Mouse (Mus musculus) intestine, embryonic 16.5 days (tissue): ENCODE measurements at regions not wholly inside any gene's neighbourhood (a gene's known extent, or its start where the extent isn't known, plus 50 kb on each side); places are given as distances from the start of the nearest gene placed in this dataset.

Experiments
- ATAC-seq: fragments of 200-750 bp; cut with Nextera tagmentation; 2 replicates; pipeline ENCODE4 v1.8.0; 2017; ENCODE audit warnings: moderate TSS enrichment, moderate library complexity
- H3K27ac ChIP-seq: fragments of 300-500 bp; sonication (generic); 2 replicates; pipeline ENCODE4 v1.5.1; 2014; ENCODE audit warnings: mild to moderate bottlenecking, low read length
- H3K27me3 ChIP-seq: fragments of 300-500 bp; sonication (generic); replicated peaks from 2 replicates; pipeline ENCODE4 v1.6.1; 2014; ENCODE audit warnings: low read length, control low read depth, mixed read lengths; ENCODE audit not compliant: control insufficient read depth, insufficient read depth
- H3K36me3 ChIP-seq: fragments of 300-500 bp; sonication (generic); 2 replicates; pipeline ENCODE4 v1.6.1; 2014; ENCODE audit warnings: low read length, control low read depth; ENCODE audit not compliant: control insufficient read depth, insufficient read depth
- H3K4me1 ChIP-seq: fragments of 300-500 bp; sonication (generic); 2 replicates; pipeline ENCODE4 v1.6.1; 2014; ENCODE audit warnings: low read length, control low read depth, mixed read lengths; ENCODE audit not compliant: control insufficient read depth, insufficient read depth
- H3K4me2 ChIP-seq: fragments of 300-500 bp; sonication (generic); 2 replicates; pipeline ENCODE4 v1.6.1; 2014; ENCODE audit warnings: low read depth, low read length, control low read depth
- H3K4me3 ChIP-seq: fragments of 300-500 bp; sonication (generic); 2 replicates; pipeline ENCODE4 v1.5.1; 2014; ENCODE audit warnings: mild to moderate bottlenecking, low read length
- H3K9ac ChIP-seq: fragments of 300-500 bp; sonication (generic); 2 replicates; pipeline ENCODE4 v1.6.1; 2014; ENCODE audit warnings: low read depth, low read length
- H3K9me3 ChIP-seq: fragments of 300-500 bp; sonication (generic); 2 replicates; pipeline ENCODE4 v1.6.1; 2016; ENCODE audit warnings: low read length, control low read depth; ENCODE audit not compliant: control insufficient read depth
- WGBS: fragments of 180-500 bp; shearing (Covaris S2); extraction: QIAGEN DNeasy Blood & Tissue Kit; methylation state at CpG from one replicate; pipeline ENCODE4 v1.1.7; 2014; 5-methylcytosine and 5-hydroxymethylcytosine counted together

- no peak overlapping the region for H3K4me2 ChIP-seq
- 82% methylated on average over 6 of the region's 6 CpGs for WGBS
- no peaks in the 10 kb centered on the region for H3K36me3 ChIP-seq
- H3K27me3 ChIP-seq = no peaks in the 10 kb centered on the region
- H3K9ac ChIP-seq = no peak overlapping the region
- H3K4me3 ChIP-seq = no peak overlapping the region
- H3K9me3 ChIP-seq = no peaks in the 10 kb centered on the region
- H3K27ac ChIP-seq = no peak overlapping the region
- no peaks in the 10 kb centered on the region for H3K4me1 ChIP-seq
- no peak for ATAC-seq
Observed at GRCm38 (mm10) chr2:159438961-159439360, 644.4 kb downstream of the Dhx35 start.

GRCm38 (mm10) chr2:159443581-159443980, 649.0 kb downstream of the Dhx35 start:
- no peak overlapping the region for H3K27ac ChIP-seq
- ATAC-seq = no peak

GRCm38 (mm10) chr2:159446434-159446833, 651.8 kb downstream of the Dhx35 start:
- WGBS = 41% methylated on average over 5 of the region's 5 CpGs
- Histone ChIP-seq H3K9ac (no peak overlapping the region), H3K4me3 (no peak overlapping the region), H3K4me1 (0 out of 2 replicates have a peak, but pooled peaks cover 2% of the 10 kb centered on the region), H3K4me2 (no peak overlapping the region), H3K27me3 (no peaks in the 10 kb centered on the region), H3K36me3 (no peaks in the 10 kb centered on the region), H3K27ac (no peak overlapping the region), H3K9me3 (no peaks in the 10 kb centered on the region)
- peak; percentile 80 for ATAC-seq

More at GRCm38 (mm10) chr2:159443581-159443980, 649.0 kb downstream of the Dhx35 start:
- no peaks in the 10 kb centered on the region for H3K36me3 ChIP-seq
- no peaks in the 10 kb centered on the region for H3K9me3 ChIP-seq
- WGBS = 37% methylated on average over 8 of the region's 8 CpGs
- 0 out of 2 replicates have a peak, but pooled peaks cover 2% of the 10 kb centered on the region for H3K4me1 ChIP-seq
- H3K9ac ChIP-seq = no peak overlapping the region
- H3K4me2 ChIP-seq = no peak overlapping the region
- H3K4me3 ChIP-seq = no peak overlapping the region
- H3K27me3 ChIP-seq = no peaks in the 10 kb centered on the region

- Histone ChIP-seq H3K36me3 (no peaks in the 10 kb centered on the region), H3K4me2 (no peak overlapping the region), H3K9me3 (no peaks in the 10 kb centered on the region), H3K9ac (no peak overlapping the region), H3K27me3 (no peaks in the 10 kb centered on the region), H3K4me3 (no peak overlapping the region), H3K4me1 (0 out of 2 replicates have a peak, but pooled peaks cover 2% of the 10 kb centered on the region), H3K27ac (no peak overlapping the region)
- WGBS = 49% methylated on average over 5 of the region's 5 CpGs
- ATAC-seq = peak; percentile 59; the same call in 1 of the 2 replicates
Observed at GRCm38 (mm10) chr2:159446886-159447285, 652.3 kb downstream of the Dhx35 start.

GRCm38 (mm10) chr2:159448976-159449375, 654.4 kb downstream of the Dhx35 start:
- no peak overlapping the region for H3K4me3 ChIP-seq
- no peaks in the 10 kb centered on the region for H3K36me3 ChIP-seq
- 85% methylated on average over 5 of the region's 5 CpGs for WGBS
- 0 out of 2 replicates have a peak, but pooled peaks cover 2% of the 10 kb centered on the region for H3K4me1 ChIP-seq
- H3K9ac ChIP-seq = no peak overlapping the region
- ATAC-seq = no peak
- H3K9me3 ChIP-seq = no peaks in the 10 kb centered on the region
- H3K27ac ChIP-seq = no peak overlapping the region
- H3K27me3 ChIP-seq = no peaks in the 10 kb centered on the region
- H3K4me2 ChIP-seq = no peak overlapping the region

GRCm38 (mm10) chr2:159451439-159451838, 656.8 kb downstream of the Dhx35 start:
- Histone ChIP-seq H3K27me3 (no peaks in the 10 kb centered on the region), H3K4me3 (no peak overlapping the region), H3K9me3 (no peaks in the 10 kb centered on the region), H3K36me3 (no peaks in the 10 kb centered on the region), H3K9ac (no peak overlapping the region), H3K27ac (no peak overlapping the region), H3K4me2 (no peak overlapping the region), H3K4me1 (no peaks in the 10 kb centered on the region)
- WGBS = 49% methylated on average over 9 of the region's 9 CpGs
- no peak for ATAC-seq

- Histone ChIP-seq H3K4me1 (no peaks in the 10 kb centered on the region), H3K27ac (no peak overlapping the region), H3K27me3 (no peaks in the 10 kb centered on the region), H3K9me3 (no peaks in the 10 kb centered on the region), H3K36me3 (no peaks in the 10 kb centered on the region), H3K9ac (no peak overlapping the region), H3K4me2 (no peak overlapping the region), H3K4me3 (no peak overlapping the region)
- no peak for ATAC-seq
- 74% methylated on average over 6 of the region's 6 CpGs for WGBS
Observed at GRCm38 (mm10) chr2:159481399-159482080, 686.9 kb downstream of the Dhx35 start.

GRCm38 (mm10) chr2:159491090-159491489, 696.5 kb downstream of the Dhx35 start:
- Histone ChIP-seq H3K9me3 (no peaks in the 10 kb centered on the region), H3K36me3 (no peaks in the 10 kb centered on the region), H3K9ac (no peak overlapping the region), H3K4me1 (no peaks in the 10 kb centered on the region), H3K27ac (no peak overlapping the region), H3K27me3 (no peaks in the 10 kb centered on the region), H3K4me2 (no peak overlapping the region), H3K4me3 (no peak overlapping the region)
- no peak for ATAC-seq
- 35% methylated on average over 3 of the region's 3 CpGs for WGBS

- H3K4me1 ChIP-seq = no peaks in the 10 kb centered on the region
- WGBS = 62% methylated on average over 2 of the region's 2 CpGs
- H3K9ac ChIP-seq = no peak overlapping the region
- no peaks in the 10 kb centered on the region for H3K9me3 ChIP-seq
- H3K4me3 ChIP-seq = no peak overlapping the region
- H3K27ac ChIP-seq = no peak overlapping the region
- H3K27me3 ChIP-seq = no peaks in the 10 kb centered on the region
- H3K36me3 ChIP-seq = no peaks in the 10 kb centered on the region
- ATAC-seq = no peak
- no peak overlapping the region for H3K4me2 ChIP-seq
Observed at GRCm38 (mm10) chr2:159498691-159499090, 704.1 kb downstream of the Dhx35 start.

- Histone ChIP-seq H3K9me3 (no peaks in the 10 kb centered on the region), H3K27me3 (no peaks in the 10 kb centered on the region), H3K27ac (no peak overlapping the region), H3K36me3 (no peaks in the 10 kb centered on the region), H3K4me1 (no peaks in the 10 kb centered on the region), H3K9ac (no peak overlapping the region), H3K4me3 (no peak overlapping the region), H3K4me2 (no peak overlapping the region)
- no peak for ATAC-seq
- 48% methylated on average over 3 of the region's 3 CpGs for WGBS
Observed at GRCm38 (mm10) chr2:159501039-159501438, 706.4 kb downstream of the Dhx35 start.
